Mouse (Mus musculus) frontal cortex, postnatal 14 days (tissue): ENCODE results near the gene Thada.
A peak's percentile ranks its signal among the peaks of the same experiment; 100 is the strongest.

Source experiments
- DNase-seq, 2 experiments: peaks; one replicate each; pipeline ENCODE4 v3.0.0; 2022; ENCODE audit warnings: low spot score in 2 of 2

Thada gene

GRCm38 (mm10) chr17:84162211-84162760 is 303.7 kb downstream of the Thada start:
- DNase-seq, result no peak

- DNase-seq, result no peak
Measured at GRCm38 (mm10) chr17:84161231-84161854, 304.7 kb downstream of the Thada start.

GRCm38 (mm10) chr17:84158891-84159290 is 307.1 kb downstream of the Thada start:
- DNase-seq, result no peak

- DNase-seq, result no peak
Measured at GRCm38 (mm10) chr17:84158461-84158795, 307.6 kb downstream of the Thada start.

GRCm38 (mm10) chr17:84157743-84158460 is 308.1 kb downstream of the Thada start:
- DNase-seq, result no peak

GRCm38 (mm10) chr17:84156748-84157742 is 309.0 kb downstream of the Thada start:
- DNase-seq, result no peak

GRCm38 (mm10) chr17:84156227-84156573 is 309.8 kb downstream of the Thada start:
- no peak for DNase-seq

GRCm38 (mm10) chr17:84155516-84156226 is 310.3 kb downstream of the Thada start:
- no peak for DNase-seq

- DNase-seq, result no peak
Measured at GRCm38 (mm10) chr17:84155029-84155338, 311.0 kb downstream of the Thada start.

GRCm38 (mm10) chr17:84154302-84155028 is 311.5 kb downstream of the Thada start:
- DNase-seq, result no peak

GRCm38 (mm10) chr17:84152976-84153786 is 312.8 kb downstream of the Thada start:
- no peak for DNase-seq

- no peak for DNase-seq
Measured at GRCm38 (mm10) chr17:84152206-84152975, 313.6 kb downstream of the Thada start.

- no peak for DNase-seq
Measured at GRCm38 (mm10) chr17:84151306-84151705, 314.7 kb downstream of the Thada start.

- DNase-seq, result no peak
Measured at GRCm38 (mm10) chr17:84150291-84150690, 315.7 kb downstream of the Thada start.

- DNase-seq, result no peak
Measured at GRCm38 (mm10) chr17:84149566-84149965, 316.4 kb downstream of the Thada start.

GRCm38 (mm10) chr17:84148499-84149484 is 317.2 kb downstream of the Thada start:
- peak; percentile 34 to 57 for DNase-seq

GRCm38 (mm10) chr17:84147183-84148108 is 318.6 kb downstream of the Thada start:
- DNase-seq, result no peak
